Mouse (Mus musculus) brown adipose tissue, adult 24 weeks (tissue): ENCODE data around the gene Batf. TPM values are rescaled to one million over a fixed set of nuclear protein-coding genes. Genes with fewer than 3 reads are reported as not detected.
A peak's percentile ranks its signal among the peaks of the same experiment; 100 is the strongest.

ENCODE experiments used
- H3K27ac ChIP-seq: fragments of 200-500 bp; replicated peaks from 2 replicates; pipeline ENCODE4 v1.5.1; 2012; ENCODE audit warnings: low read depth, mild to moderate bottlenecking, low read length
- H3K4me1 ChIP-seq: fragments of 200-500 bp; 2 replicates; pipeline ENCODE4 v1.6.1; 2012; ENCODE audit warnings: low read length, mixed read lengths; ENCODE audit not compliant: control insufficient read depth, insufficient read depth, insufficient read length
- H3K4me3 ChIP-seq: fragments of 200-500 bp; 2 replicates; pipeline ENCODE4 v1.5.1; 2012; ENCODE audit warnings: low read depth, mild to moderate bottlenecking, low read length, moderate library complexity; ENCODE audit not compliant: insufficient read depth
- polyA plus RNA-seq: library from polyadenylated mRNA; stranded (reverse); fragments of >200 nt; gene quantifications from 2 replicates; pipeline ENCODE4 v1.2.4, GENCODE M21; 2012; ENCODE audit not compliant: missing spikeins, insufficient read depth, insufficient read length

Gene Batf
- polyA plus RNA-seq, 1 experiment: 1.1 TPM

DNA sequence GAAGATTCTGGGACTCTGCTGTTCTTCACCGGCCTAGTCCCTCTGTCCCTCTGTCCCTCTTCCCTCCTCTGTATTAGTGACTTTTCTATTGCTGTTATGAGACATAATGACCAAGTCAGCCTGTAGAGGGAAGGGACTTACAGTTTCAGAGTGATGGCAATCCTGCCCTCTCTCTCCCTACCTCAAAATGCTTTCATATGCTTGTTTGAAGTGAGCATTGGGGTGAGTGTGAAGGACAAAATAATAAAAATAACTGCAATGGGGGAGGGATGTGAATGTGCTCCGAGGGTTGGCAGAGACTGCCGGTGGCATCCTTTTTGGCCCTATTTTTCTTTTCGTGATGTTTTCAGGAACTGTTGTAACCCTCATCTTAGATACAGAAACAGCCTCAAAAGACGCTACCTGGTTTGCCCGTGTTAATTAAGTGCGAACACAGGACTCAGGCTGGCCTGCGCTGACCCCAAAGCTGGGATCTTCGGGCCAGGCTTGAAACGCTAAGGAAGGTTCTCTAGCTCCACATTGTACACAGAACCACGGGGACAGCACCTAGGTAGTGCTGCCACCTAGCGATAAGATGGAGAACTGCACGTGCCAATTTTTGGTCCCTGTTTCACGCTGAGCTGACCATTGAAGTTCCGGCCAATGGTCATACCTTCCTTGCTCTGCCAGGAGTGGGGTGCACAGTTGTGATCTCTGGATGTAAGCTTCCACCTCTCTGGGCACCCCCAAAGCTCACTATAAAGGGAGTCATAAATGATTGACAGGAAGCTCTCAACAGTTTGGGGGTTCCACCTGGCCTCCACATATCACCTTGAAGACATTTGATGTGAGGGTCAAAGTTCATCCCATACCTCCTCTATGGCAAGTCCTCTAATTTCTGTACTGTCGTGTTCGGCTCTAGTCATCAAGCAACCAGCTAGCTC lies 42.8 kb downstream of the Batf start:
- Histone ChIP-seq H3K4me1 (no peaks in the 10 kb centered on the region), H3K4me3 (no peak overlapping the region), H3K27ac (no peak overlapping the region)

DNA sequence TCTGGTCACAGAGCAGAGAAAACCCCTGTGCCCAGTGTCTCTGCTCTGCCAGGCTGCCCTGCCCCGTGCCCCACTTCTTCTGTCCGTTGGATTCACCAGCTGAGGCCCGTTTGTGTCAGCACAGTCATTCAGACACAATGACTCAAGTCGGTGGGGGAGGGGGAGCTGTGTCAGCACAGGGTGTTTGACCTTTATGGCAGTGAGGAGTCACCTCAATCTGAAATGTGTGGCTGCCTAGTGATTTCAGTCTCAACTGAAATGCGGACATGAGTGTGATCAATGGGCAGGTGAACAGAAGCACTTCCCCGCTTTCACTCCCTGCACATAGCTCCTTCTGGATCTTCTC lies 43.4 kb downstream of the Batf start:
- H3K27ac ChIP-seq: no peak overlapping the region
- no peaks in the 10 kb centered on the region for H3K4me1 ChIP-seq
- no peak overlapping the region for H3K4me3 ChIP-seq

DNA sequence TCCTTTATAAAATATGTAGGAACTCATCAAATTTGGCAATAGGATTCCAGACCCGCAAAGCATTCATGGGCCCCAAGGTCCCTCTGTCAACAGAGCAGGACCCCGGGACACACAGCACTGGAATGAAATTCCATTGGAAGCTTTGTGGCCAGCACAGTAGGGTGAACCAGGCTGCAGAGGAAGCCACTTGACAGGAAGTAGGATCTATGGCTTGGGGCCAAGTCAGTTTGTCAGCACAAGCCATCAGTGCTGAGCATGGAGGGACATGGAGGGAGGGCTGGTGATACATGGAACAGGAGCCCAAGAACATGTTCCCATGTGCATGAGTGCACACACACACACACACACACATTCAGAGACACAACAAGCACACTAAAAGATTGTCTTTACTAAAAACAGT lies 49.7 kb downstream of the Batf start:
- Histone ChIP-seq H3K4me3 (no peak overlapping the region), H3K4me1 (no peaks in the 10 kb centered on the region), H3K27ac (no peak overlapping the region)

DNA sequence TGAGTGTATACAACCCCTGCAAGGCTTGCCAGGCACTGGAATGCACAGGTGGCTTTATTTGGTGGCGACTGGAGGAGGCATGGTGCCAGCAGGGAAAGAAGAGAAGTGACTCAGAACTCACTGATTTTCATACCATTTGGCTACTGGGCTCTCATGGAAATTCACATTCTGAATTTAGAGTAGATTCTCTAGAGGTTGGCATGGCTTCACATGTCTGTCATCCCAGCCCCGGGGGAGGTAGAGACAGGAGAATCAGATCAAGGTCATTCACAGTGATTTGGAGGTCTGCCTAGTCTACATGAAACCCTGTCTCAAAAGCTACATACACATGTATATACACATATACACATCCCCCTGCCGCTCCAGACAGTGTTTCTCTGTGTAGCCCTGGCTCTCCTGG lies 50.5 kb downstream of the Batf start:
- Histone ChIP-seq H3K4me1 (no peaks in the 10 kb centered on the region), H3K27ac (no peak overlapping the region), H3K4me3 (no peak overlapping the region)

DNA sequence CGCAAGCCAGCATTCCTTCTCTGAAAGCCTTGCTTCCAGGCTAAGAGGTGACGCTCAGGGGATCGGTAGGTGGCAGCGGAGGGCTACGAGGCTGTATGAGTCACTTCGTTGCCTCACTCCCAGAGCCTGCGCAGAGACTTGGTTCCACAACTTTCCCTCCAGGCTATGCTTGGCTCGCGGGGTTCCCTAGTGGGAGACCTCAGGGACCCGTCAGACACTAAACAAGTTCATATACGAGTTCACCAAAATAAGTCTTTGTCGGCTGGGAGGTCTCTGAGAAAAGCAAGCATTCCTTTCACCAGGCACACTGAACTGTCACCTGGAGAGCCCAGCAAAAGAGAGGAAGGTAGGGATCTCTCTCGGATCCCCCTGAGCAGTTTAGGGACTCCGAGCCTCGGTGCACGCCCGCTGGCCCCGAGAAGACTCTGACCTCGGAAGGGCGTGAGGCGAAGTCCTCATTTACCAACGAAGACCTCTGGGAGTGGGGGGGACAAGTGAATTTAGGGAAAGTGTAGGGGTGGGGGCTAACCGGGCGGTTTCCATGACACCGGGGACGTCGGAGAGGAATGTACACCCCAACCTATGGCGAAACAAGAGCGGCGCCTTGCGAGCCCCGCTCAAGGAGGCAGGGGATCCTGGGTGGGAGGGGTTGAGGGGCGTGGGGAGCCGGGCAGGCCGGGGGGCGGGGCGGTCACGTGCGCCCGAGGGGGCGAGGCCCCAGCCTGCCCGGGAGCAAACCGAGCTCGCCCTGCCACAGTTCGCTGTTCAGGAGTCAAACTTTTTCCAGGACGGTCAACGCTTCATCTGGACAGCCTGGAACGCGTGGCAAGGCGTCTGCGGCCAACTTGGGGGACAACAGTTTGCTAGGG lies 59.6 kb downstream of the Batf start, which contains the start of gene Flvcr2:
Gene Flvcr2, plus strand, starts transcription at position 713 of the 869 bp plus-strand sequence.
- H3K4me3 ChIP-seq: peak within 1 kb of the TSS; percentile 53
- peaks cover 3% of the 10 kb centered on the region; the same call in 1 of the 2 replicates for H3K4me1 ChIP-seq
- H3K27ac ChIP-seq: no peak within 1 kb of the TSS

DNA sequence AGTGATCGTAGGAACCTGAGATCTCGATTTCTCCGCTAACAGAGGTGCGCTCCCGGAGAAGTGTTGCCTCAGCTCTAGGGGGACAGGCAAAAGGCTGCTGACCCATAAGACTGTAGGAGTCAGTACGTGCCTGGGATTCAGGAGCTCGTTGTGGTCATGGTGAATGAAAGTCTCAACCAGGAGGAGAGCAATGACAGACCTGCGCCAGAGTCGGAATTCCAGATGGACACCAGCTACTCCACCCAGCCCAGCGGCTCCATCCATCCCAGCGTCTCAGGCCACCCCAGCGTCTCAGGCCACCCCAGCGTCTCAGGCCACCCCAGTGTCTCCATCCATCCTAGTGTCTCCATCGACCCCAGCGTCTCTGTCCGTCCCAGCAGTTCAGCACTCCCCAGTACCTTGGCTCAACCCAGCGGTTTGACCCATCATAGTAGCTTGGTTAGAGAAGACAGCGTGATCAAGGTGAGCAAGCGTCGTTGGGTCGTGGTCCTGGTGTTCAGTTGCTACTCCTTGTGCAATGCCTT lies 60.3 kb downstream of the Batf start:
- peaks cover 3% of the 10 kb centered on the region; the same call in 1 of the 2 replicates for H3K4me1 ChIP-seq
- no peak overlapping the region for H3K27ac ChIP-seq
- peak overlapping the region; percentile 53 for H3K4me3 ChIP-seq

DNA sequence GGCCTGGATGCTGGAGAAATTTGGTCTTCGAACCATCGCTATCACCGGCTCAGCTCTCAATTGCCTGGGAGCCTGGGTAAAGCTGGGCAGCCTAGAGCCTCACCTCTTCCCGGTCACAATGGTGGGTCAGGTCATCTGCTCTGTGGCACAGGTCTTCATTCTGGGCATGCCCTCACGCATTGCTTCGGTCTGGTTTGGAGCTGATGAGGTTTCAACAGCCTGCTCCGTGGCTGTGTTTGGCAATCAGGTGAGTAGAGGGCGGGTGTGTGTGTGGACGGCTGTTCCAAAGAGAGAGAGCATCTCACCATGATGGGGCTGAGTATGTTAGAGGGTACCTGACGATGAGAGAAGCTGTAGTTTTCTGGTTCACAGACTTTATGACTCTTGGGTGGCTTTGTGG lies 60.9 kb downstream of the Batf start:
- H3K4me3 ChIP-seq: no peak overlapping the region
- peaks cover 3% of the 10 kb centered on the region; the same call in 1 of the 2 replicates for H3K4me1 ChIP-seq
- no peak overlapping the region for H3K27ac ChIP-seq

DNA sequence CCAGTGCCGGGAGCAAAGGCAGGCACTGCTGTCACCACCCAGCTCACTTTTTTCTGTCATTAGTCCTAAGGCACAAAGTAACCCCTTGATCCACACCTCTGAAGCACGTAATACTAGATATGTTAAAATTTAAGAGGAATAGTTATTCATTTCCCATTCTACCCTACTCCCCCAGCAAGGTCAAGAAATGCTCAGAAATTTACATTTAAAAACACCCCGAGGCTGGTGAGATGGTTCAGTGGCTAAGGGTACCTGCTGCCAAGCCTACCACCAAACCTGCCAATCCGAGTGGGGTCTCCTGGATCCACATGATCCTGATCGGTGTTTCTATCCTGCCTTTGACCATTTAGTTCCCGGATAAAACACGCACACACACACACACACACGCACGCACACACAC lies 63.4 kb downstream of the Batf start:
- Histone ChIP-seq H3K27ac (no peak overlapping the region), H3K4me1 (peaks cover 3% of the 10 kb centered on the region; the same call in 1 of the 2 replicates), H3K4me3 (no peak overlapping the region)

DNA sequence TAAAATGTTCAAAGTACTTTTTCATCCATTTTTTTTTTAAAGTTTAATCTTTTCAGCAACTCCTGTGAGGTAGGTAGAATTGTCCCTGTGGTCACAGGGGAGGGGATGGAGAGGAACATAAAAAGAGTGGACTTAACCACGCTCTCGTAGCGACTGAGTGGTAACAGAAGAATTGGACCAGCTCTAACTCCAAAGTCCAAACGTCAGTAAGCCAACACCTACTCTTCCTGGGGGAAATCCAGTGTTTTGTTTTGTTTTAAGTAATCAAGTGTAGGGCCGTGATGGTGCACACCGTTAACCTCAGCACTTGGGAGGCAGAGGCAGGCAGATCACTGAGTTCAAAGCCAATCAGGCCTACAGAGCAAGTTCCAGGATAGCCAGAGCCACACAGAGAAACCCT lies 65.6 kb downstream of the Batf start:
- Histone ChIP-seq H3K27ac (no peak overlapping the region), H3K4me1 (no peaks in the 10 kb centered on the region), H3K4me3 (no peak overlapping the region)

DNA sequence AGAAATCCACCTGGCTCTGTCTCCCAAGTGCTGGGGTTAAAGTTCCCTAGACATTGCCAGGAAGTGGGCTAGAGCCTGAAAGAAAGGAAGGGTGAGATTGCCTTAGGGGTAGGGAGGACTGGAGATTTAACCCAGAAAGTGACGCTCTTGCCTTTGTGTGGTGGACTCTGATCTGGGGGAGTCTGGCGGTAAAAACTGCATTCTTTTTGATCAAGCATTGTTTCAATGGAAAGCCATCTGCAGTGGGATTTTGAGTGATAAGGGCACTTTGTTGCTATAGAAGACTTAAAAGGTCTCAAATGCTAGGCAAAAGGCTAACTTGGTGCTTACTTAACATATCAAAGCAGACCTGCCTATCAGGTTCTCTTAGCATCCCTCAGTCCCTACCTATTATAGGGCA lies 66.8 kb downstream of the Batf start:
- Histone ChIP-seq H3K4me3 (no peak overlapping the region), H3K27ac (no peak overlapping the region), H3K4me1 (no peaks in the 10 kb centered on the region)

DNA sequence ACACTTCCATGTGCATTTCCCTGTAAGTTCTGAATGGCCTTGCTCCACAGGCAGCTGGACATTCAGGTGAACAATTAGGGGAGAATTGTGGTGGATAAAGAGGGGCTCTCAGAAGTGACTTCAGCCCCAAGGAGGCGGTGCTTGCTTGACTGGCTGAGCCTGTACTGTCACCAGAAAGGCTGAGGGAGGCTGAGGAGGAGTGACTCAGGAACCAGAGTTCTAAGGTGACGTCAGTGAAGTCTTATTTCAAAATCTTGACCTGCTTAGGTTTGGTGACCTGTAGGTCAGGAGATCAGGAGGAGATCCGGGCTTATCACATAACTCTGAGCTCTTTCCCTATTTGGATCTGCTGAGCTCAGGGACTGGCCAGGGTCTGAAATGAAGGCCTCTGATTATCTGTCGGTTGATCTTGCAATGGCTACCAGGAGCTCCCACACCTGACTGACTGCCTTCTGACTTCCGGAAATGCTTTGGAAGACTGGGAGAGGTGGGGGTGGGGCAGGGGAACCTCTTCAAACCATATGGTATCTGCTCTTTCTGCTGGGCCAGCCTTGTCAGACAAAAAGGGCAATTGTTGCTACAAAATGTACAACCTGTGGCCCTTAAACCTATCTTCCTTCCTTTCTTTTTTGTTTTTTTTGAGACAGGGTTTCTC lies 68.3 kb downstream of the Batf start:
- Histone ChIP-seq H3K27ac (no peak overlapping the region), H3K4me3 (no peak overlapping the region), H3K4me1 (no peaks in the 10 kb centered on the region)

DNA sequence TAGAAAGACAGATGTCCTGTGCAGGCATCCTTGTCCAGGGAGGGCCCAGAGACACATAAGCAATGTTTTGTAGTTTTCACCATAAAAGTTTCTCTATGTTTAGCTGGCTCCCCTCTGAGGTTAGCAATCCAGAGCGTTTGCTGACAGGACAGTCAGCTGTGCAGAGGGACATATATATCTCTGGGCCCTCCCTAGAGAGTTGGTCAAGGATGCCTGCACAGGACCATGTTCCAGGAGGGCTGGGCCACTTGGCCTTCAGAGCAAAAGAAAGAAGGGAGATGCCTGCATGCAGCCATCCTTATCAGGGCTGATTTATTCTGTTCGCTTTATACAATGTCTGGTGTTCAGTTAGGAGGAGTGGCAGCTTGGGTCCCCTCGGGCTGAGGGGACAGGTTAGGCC lies 70.0 kb downstream of the Batf start:
- no peaks in the 10 kb centered on the region for H3K4me1 ChIP-seq
- H3K27ac ChIP-seq: no peak overlapping the region
- H3K4me3 ChIP-seq: no peak overlapping the region

DNA sequence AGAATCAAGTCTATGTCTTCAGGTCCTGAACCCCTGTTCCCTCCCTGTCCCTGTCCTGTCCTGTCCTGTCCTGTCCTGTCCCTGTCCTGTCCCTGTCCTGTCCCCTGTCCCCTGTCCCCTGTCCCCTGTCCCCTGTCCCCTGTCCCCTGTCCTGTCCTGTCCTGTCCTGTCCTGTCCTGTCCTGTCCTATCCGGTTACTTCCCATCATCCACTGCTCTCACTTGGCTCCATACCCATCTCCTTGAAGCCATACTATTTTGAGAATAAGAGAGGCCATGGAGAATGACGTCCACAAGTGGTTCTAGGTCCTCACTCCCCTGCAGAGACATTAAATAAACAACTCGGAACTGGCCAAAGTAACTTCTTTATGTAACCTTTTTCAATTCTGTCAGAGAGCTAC lies 70.6 kb downstream of the Batf start:
- Histone ChIP-seq H3K27ac (no peak overlapping the region), H3K4me3 (no peak overlapping the region), H3K4me1 (no peaks in the 10 kb centered on the region)
